Mouse (Mus musculus): ENCODE data around the gene Cmc1.

- no peak for TF ChIP-seq CTCF (IDR thresholded peaks at IDR 0.05; ENCODE audit: low read depth)
- TF ChIP-seq EP300 (optimal IDR thresholded peaks at IDR 0.05), result no peak
Observed at GRCm38 (mm10) chr9:118031694-118032093, 118.3 kb downstream of the Cmc1 start.

Data from stomach, postnatal 0 days (tissue).